Mouse (Mus musculus) lung, adult 2 months (tissue): Measurements from ENCODE around the gene Soga1. TPM values are rescaled to one million over a fixed set of nuclear protein-coding genes. Genes with fewer than 3 reads are reported as not detected.
A peak's percentile ranks its signal among the peaks of the same experiment; 100 is the strongest.

Experiments
- DNase-seq: peaks from one replicate; pipeline ENCODE4 v3.0.0; 2022
- H3K4me1 ChIP-seq: fragments of 200-500 bp; 2 replicates; pipeline ENCODE4 v1.6.1; 2011; ENCODE audit warnings: low read length; ENCODE audit not compliant: control insufficient read depth, insufficient read depth
- H3K4me3 ChIP-seq: fragments of 200-500 bp; replicated peaks from 2 replicates; pipeline ENCODE3; 2011; ENCODE audit warnings: low read depth, mild to moderate bottlenecking, control low read depth, low read length; ENCODE audit errors: extremely low read depth
- CTCF ChIP-seq: fragments of 200-500 bp; IDR thresholded peaks from 2 replicates; pipeline ENCODE4 v1.5.1; 2011; ENCODE audit warnings: mild to moderate bottlenecking, low read length, control low read depth; ENCODE audit not compliant: insufficient read depth
- POLR2A ChIP-seq: fragments of 200-500 bp; IDR thresholded peaks from 2 replicates; pipeline ENCODE4 v1.6.1; 2011; ENCODE audit warnings: low read depth, mild to moderate bottlenecking, control low read depth, low read length, borderline replicate concordance; ENCODE audit errors: extremely low read depth
- WGBS: fragments of 180-500 bp; shearing (Covaris S2); methylation state at CpG from one replicate; pipeline ENCODE4 v1.1.7; 2018; 5-methylcytosine and 5-hydroxymethylcytosine counted together
- polyA plus RNA-seq: library from polyadenylated mRNA; depleted of rRNA; stranded (reverse); fragments of >200 nt; gene quantifications from 2 replicates; pipeline ENCODE4 v1.2.3, GENCODE M21; 2012

Soga1 gene
- polyA plus RNA-seq, 1 experiment, result 34.1 TPM

GRCm38 (mm10) chr2:157081960-157082359, 2.9 kb upstream of the Soga1 start:
- H3K4me3 ChIP-seq, result no peak overlapping the region
- 44% methylated on average over 7 of the region's 7 CpGs for WGBS
- DNase-seq, result no peak
- TF ChIP-seq POLR2A (no peak), CTCF (no peak)
- H3K4me1 ChIP-seq, result peaks cover 3% of the 10 kb centered on the region; the same call in 1 of the 2 replicates

- no peak for TF ChIP-seq POLR2A
- TF ChIP-seq CTCF, result no peak
- WGBS, result 90% methylated on average over 8 of the region's 8 CpGs
- DNase-seq, result no peak
- no peak overlapping the region for H3K4me3 ChIP-seq
- H3K4me1 ChIP-seq, result peaks cover 7% of the 10 kb centered on the region; the same call in 1 of the 2 replicates
These were observed 2.3 kb upstream of the Soga1 start for GRCm38 (mm10) chr2:157081331-157081730.

- WGBS, result 20% methylated on average over 16 of the region's 16 CpGs
- Histone ChIP-seq H3K4me3 (peak overlapping the region; percentile 40), H3K4me1 (peaks cover 19% of the 10 kb centered on the region)
- TF ChIP-seq CTCF, result no peak
- no peak for TF ChIP-seq POLR2A
- DNase-seq, result no peak
These were observed 687 bp upstream of the Soga1 start for GRCm38 (mm10) chr2:157079701-157080180.

GRCm38 (mm10) chr2:157078059-157078792, 828 bp downstream of the Soga1 start:
- Histone ChIP-seq H3K4me1 (peaks cover 32% of the 10 kb centered on the region), H3K4me3 (peak overlapping the region; percentile 81)
- WGBS, result under 1% methylated on average over 79 of the region's 79 CpGs
- DNase-seq, result no peak
- TF ChIP-seq POLR2A, result no peak
- no peak for TF ChIP-seq CTCF

- Histone ChIP-seq H3K4me3 (peak overlapping the region; percentile 81), H3K4me1 (peaks cover 36% of the 10 kb centered on the region)
- TF ChIP-seq CTCF (no peak), POLR2A (peak; percentile 66; the same call in 1 of the 2 replicates)
- peak; percentile 77 for DNase-seq
- WGBS, result 5% methylated on average over 15 of the region's 15 CpGs
These were observed 1.4 kb downstream of the Soga1 start for GRCm38 (mm10) chr2:157077641-157078058.

- TF ChIP-seq CTCF, result no peak
- no peak for TF ChIP-seq POLR2A
- Histone ChIP-seq H3K4me1 (peaks cover 41% of the 10 kb centered on the region), H3K4me3 (peak overlapping the region; percentile 81)
- 11% methylated on average over 5 of the region's 5 CpGs for WGBS
- no peak for DNase-seq
These were observed 1.9 kb downstream of the Soga1 start for GRCm38 (mm10) chr2:157077160-157077559.

- WGBS, result 65% methylated on average over 7 of the region's 7 CpGs
- Histone ChIP-seq H3K4me1 (peaks cover 46% of the 10 kb centered on the region), H3K4me3 (no peak overlapping the region)
- TF ChIP-seq POLR2A, result no peak
- no peak for TF ChIP-seq CTCF
- no peak for DNase-seq
These were observed 2.5 kb downstream of the Soga1 start for GRCm38 (mm10) chr2:157076585-157076984.

GRCm38 (mm10) chr2:157075685-157076084, 3.4 kb downstream of the Soga1 start:
- no peak for TF ChIP-seq CTCF
- no peak for TF ChIP-seq POLR2A
- Histone ChIP-seq H3K4me3 (no peak overlapping the region), H3K4me1 (peaks cover 54% of the 10 kb centered on the region)
- WGBS, result 5% methylated on average over 3 of the region's 3 CpGs
- no peak for DNase-seq

- 57% methylated on average over 3 of the region's 3 CpGs for WGBS
- Histone ChIP-seq H3K4me1 (peaks cover 59% of the 10 kb centered on the region), H3K4me3 (no peak overlapping the region)
- no peak for TF ChIP-seq POLR2A
- TF ChIP-seq CTCF, result no peak
- DNase-seq, result no peak
These were observed 3.8 kb downstream of the Soga1 start for GRCm38 (mm10) chr2:157075226-157075625.

- peaks cover 62% of the 10 kb centered on the region for H3K4me1 ChIP-seq
- WGBS, result 36% methylated on average over 5 of the region's 5 CpGs
- H3K4me3 ChIP-seq, result no peak overlapping the region
- no peak for DNase-seq
- no peak for TF ChIP-seq POLR2A
- TF ChIP-seq CTCF, result no peak
These were observed 4.3 kb downstream of the Soga1 start for GRCm38 (mm10) chr2:157074772-157075171.
